Mouse (Mus musculus) left cerebral cortex, postnatal 36 days (tissue): ENCODE measurements around the gene Slc25a13. TPM values are rescaled to one million over a fixed set of nuclear protein-coding genes. Genes with fewer than 3 reads are reported as not detected.

ENCODE experiments used
- DNase-seq, 2 experiments: peaks; one replicate each; pipeline ENCODE4 v3.0.0; 2021 to 2022; ENCODE audit warnings: low spot score in 2 of 2, mixed read lengths in 1 of 2
- intact Hi-C: fragments of 180-260 bp; cut with DNase I; formaldehyde crosslinking; loops from one replicate; pipeline ENCODE4 v1.15.1; 2025
- total RNA-seq, 2 experiments: library from RNA; stranded (reverse); gene quantifications; 2 replicates each; pipeline ENCODE4 v1.2.3; 2021

Gene Slc25a13
- total RNA-seq, 2 experiments from 2014 or later = 2.1 to 2.3 TPM

GRCm38 (mm10) chr6:6071038-6071437 lies 145.9 kb downstream of the Slc25a13 start:
- intact Hi-C loops = no loop called here
- DNase-seq = no peak

- DNase-seq = no peak
- intact Hi-C loops = no loop called here
Observed at GRCm38 (mm10) chr6:6070015-6070414, 147.0 kb downstream of the Slc25a13 start.

- no peak for DNase-seq
- intact Hi-C loops = no loop called here
Observed at GRCm38 (mm10) chr6:6067201-6067600, 149.8 kb downstream of the Slc25a13 start.

- no peak for DNase-seq
- intact Hi-C loops = no loop called here
Observed at GRCm38 (mm10) chr6:6058548-6058947, 158.4 kb downstream of the Slc25a13 start.

- intact Hi-C loops = no loop called here
- no peak for DNase-seq
Observed at GRCm38 (mm10) chr6:6053946-6054345, 163.0 kb downstream of the Slc25a13 start.

GRCm38 (mm10) chr6:6052696-6053095 lies 164.3 kb downstream of the Slc25a13 start:
- DNase-seq = no peak
- intact Hi-C loops = no loop called here

GRCm38 (mm10) chr6:6046729-6047424 lies 170.1 kb downstream of the Slc25a13 start:
- no peak for DNase-seq

GRCm38 (mm10) chr6:6038773-6039550 lies 178.0 kb downstream of the Slc25a13 start:
- intact Hi-C loops = no loop called here

More at GRCm38 (mm10) chr6:6046729-6047424, 170.1 kb downstream of the Slc25a13 start:
- intact Hi-C loops = no loop called here

GRCm38 (mm10) chr6:6027664-6028063 lies 189.3 kb downstream of the Slc25a13 start:
- no peak for DNase-seq
- intact Hi-C loops = no loop called here

More at GRCm38 (mm10) chr6:6038773-6039550, 178.0 kb downstream of the Slc25a13 start:
- DNase-seq = no peak

GRCm38 (mm10) chr6:6023976-6024375 lies 193.0 kb downstream of the Slc25a13 start:
- intact Hi-C loops = no loop called here
- DNase-seq = no peak

GRCm38 (mm10) chr6:6016931-6017330 lies 200.0 kb downstream of the Slc25a13 start:
- intact Hi-C loops = no loop called here

GRCm38 (mm10) chr6:6015616-6016015 lies 201.4 kb downstream of the Slc25a13 start:
- intact Hi-C loops = no loop called here
- DNase-seq = no peak

More at GRCm38 (mm10) chr6:6016931-6017330, 200.0 kb downstream of the Slc25a13 start:
- no peak for DNase-seq

GRCm38 (mm10) chr6:6011364-6011763 lies 205.6 kb downstream of the Slc25a13 start:
- DNase-seq = no peak
- intact Hi-C loops = no loop called here

GRCm38 (mm10) chr6:6005762-6006431 lies 211.1 kb downstream of the Slc25a13 start:
- peak; percentile 68 to 73 for DNase-seq
- intact Hi-C loops = loop anchor here (2.0 to 10.0 kb wide), 2 partner anchors 569 to 879 kb away; partner anchors contain the start of gene Sem1

- intact Hi-C loops = loop anchor here (2.0 to 10.0 kb wide), 2 partner anchors 570 to 880 kb away; partner anchors contain the start of gene Sem1
Observed at GRCm38 (mm10) chr6:6004756-6005485, 212.1 kb downstream of the Slc25a13 start.

GRCm38 (mm10) chr6:6002061-6002460 lies 214.9 kb downstream of the Slc25a13 start:
- intact Hi-C loops = loop anchor here (10.0 kb wide), 1 partner anchor 573 kb away; the partner anchor contains the start of gene Sem1
- DNase-seq = no peak

More at GRCm38 (mm10) chr6:6004756-6005485, 212.1 kb downstream of the Slc25a13 start:
- DNase-seq = no peak

- intact Hi-C loops = loop anchor here (10.0 kb wide), 1 partner anchor 143 kb away; no protein-coding TSS in a partner anchor
- no peak for DNase-seq
Observed at GRCm38 (mm10) chr6:5997535-5997934, 219.4 kb downstream of the Slc25a13 start.

- intact Hi-C loops = loop anchor here (10.0 kb wide), 1 partner anchor 138 kb away; no protein-coding TSS in a partner anchor
- no peak for DNase-seq
Observed at GRCm38 (mm10) chr6:5993056-5993455, 223.9 kb downstream of the Slc25a13 start.
